Mouse (Mus musculus) bone marrow, adult 2 months (tissue): ENCODE results near the gene Myf5. TPM values are rescaled to one million over a fixed set of nuclear protein-coding genes. Genes with fewer than 3 reads are reported as not detected.

Experiments
- H3K27ac ChIP-seq: fragments of 200-500 bp; 2 replicates; pipeline ENCODE4 v1.5.1; 2012; ENCODE audit warnings: low read depth, mild to moderate bottlenecking, control low read depth, inconsistent platforms, low read length; ENCODE audit not compliant: control insufficient read depth, poor library complexity, insufficient read depth
- H3K4me1 ChIP-seq: fragments of 200-500 bp; 2 replicates; pipeline ENCODE4 v1.6.1; 2011; ENCODE audit warnings: low read length; ENCODE audit not compliant: control insufficient read depth, insufficient read depth
- H3K4me3 ChIP-seq: fragments of 200-500 bp; replicated peaks from 2 replicates; pipeline ENCODE3; 2011; ENCODE audit warnings: mild to moderate bottlenecking, low read depth, low read length, control low read depth; ENCODE audit not compliant: control insufficient read depth
- CTCF ChIP-seq: fragments of 200-500 bp; IDR thresholded peaks from 2 replicates; pipeline ENCODE4 v1.5.1; 2011; ENCODE audit warnings: low read length, control low read depth; ENCODE audit not compliant: control insufficient read depth, insufficient read depth
- POLR2A ChIP-seq: fragments of 200-500 bp; IDR thresholded peaks from 2 replicates; pipeline ENCODE4 v1.6.1; 2011; ENCODE audit warnings: low read depth, mild to moderate bottlenecking, control low read depth, low read length, borderline replicate concordance; ENCODE audit not compliant: control insufficient read depth
- WGBS: fragments of 180-500 bp; shearing (Covaris S2); methylation state at CpG from one replicate; pipeline ENCODE4 v1.1.7; 2018; 5-methylcytosine and 5-hydroxymethylcytosine counted together
- polyA plus RNA-seq: library from polyadenylated mRNA; stranded (reverse); fragments of >200 nt; gene quantifications from 2 replicates; pipeline ENCODE4 v1.2.4, GENCODE M21; 2011; ENCODE audit warnings: low replicate concordance; ENCODE audit not compliant: missing spikeins, insufficient read depth, insufficient read length

The Myf5 gene
- polyA plus RNA-seq, 1 experiment: 1.7 TPM

DNA sequence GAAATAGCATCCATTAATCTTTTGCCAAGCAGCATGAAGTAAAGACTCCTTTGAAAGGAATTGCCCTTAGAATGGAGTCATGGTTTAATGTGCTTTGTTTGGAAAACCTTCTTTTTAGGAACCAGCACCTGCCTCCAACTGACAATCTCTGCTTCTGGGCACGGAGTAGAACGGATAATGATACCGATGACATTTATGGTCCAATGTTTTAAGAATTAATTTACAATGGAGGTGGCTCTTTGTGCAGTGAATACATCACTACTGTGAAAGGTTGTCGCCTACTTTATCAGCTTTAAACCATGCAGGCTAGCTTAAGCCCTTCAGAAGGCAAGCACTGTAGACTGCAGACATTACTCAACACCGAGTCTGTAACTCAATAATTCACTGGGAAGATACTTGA lies 14.2 kb downstream of the Myf5 start:
- TF ChIP-seq POLR2A: no peak
- TF ChIP-seq CTCF: no peak
- 85% methylated on average over 5 of the region's 5 CpGs for WGBS
- Histone ChIP-seq H3K4me3 (no peak overlapping the region), H3K4me1 (no peaks in the 10 kb centered on the region), H3K27ac (no peak overlapping the region)

DNA sequence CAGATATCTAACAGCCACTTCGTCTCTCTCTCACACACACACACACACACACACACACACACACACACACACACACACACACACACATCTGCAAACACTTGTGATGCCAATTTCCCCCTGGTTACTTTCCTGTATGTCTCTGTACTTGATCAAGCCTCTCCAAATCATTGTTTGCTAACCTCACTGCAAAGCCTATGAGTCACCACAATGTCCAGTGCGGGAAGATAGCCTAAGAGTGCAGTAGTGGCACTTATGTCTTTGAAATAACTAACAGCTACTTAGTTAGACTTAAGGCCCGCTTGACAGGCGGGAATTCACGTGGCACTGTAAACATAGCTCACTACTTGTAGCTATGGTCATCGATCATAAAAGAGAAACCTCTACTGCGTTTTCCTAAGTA lies 18.1 kb downstream of the Myf5 start:
- Histone ChIP-seq H3K27ac (no peak overlapping the region), H3K4me1 (no peaks in the 10 kb centered on the region), H3K4me3 (no peak overlapping the region)
- TF ChIP-seq CTCF (no peak), POLR2A (no peak)
- 80% methylated on average over 7 of the region's 7 CpGs for WGBS

DNA sequence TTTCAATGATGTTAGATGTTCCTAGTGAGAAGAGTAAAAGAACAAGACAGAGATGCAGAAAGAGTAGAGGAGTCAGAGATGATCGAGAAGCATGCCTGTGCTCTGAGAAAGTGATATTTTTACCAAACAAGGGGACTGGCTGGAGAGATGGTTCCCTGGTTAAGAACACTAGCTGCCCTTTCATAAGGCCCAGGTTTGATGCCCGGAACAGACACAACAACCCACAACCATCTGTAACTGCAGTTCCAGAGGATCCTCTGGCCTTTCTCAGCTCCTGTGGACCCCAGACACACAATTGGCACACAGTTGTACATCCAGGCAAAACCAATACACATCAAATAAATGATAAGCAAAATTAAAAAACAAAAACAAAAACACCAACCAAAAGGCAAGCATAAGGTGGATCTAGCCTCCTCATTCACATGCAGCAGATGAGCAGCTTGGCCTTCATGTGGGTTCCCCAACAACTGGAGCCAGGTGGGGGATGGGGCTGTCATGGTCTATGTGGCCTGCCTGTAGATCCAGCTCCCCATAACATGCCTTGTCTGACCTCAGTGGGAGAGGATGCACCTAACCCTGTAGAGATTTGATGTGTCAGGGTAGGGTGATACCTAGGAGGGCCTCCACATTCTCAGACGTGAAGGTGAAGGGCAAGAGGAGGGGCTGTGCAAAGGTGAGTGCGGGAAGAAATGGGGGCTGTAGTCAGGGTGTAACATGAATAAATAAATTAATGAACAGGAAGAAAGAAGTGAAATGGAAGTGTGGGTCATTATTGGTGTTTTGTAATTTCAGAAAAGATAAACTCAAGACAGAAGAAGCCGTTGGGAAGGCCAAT lies 36.2 kb downstream of the Myf5 start:
- no peak overlapping the region for H3K27ac ChIP-seq
- no peak overlapping the region for H3K4me3 ChIP-seq
- 72% methylated on average over 5 of the region's 5 CpGs for WGBS
- H3K4me1 ChIP-seq: no peaks in the 10 kb centered on the region
- TF ChIP-seq CTCF (no peak), POLR2A (no peak)

DNA sequence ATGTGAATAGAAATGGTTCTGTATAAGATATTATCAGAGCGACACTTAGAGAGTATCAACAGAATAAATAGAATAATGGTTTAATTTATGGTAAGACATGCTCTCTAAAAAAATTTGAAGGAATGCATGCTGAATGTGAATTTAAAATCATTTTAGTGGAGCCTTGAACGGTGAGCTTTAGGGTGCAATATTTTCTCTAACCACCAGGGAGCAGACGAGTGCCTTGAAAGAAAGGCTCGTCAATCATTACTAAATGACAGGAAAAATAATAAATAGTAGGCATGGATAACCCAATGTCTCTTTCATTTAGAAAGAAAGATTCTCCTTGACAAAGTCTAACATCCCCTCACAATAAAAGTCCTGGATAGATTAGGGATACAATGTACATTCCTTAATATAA lies 43.2 kb downstream of the Myf5 start:
- 15% methylated on average over 4 of the region's 4 CpGs for WGBS
- Histone ChIP-seq H3K4me3 (no peak overlapping the region), H3K4me1 (no peaks in the 10 kb centered on the region), H3K27ac (no peak overlapping the region)
- TF ChIP-seq POLR2A: no peak
- no peak for TF ChIP-seq CTCF

DNA sequence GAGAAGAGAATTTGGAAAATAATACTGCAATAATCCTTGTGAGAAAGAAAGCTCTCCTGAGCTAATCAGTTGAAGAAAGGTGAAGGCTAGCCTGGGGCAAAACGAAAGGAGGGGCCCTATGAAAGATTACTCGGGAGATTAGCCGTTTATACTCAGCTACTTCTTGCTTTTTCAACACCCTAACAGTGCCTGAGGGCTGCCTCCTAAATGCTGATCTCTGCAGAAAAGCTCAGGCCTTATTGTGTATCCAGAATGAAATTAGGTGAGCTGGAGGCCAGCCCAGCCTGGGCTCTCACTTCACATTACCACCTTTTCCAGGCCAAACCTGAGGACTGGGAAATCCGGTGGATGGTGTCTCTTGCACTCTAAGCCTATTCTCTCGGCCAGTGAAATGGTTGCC lies 49.0 kb downstream of the Myf5 start:
- no peaks in the 10 kb centered on the region for H3K4me1 ChIP-seq
- WGBS: 57% methylated on average over 5 of the region's 5 CpGs
- no peak overlapping the region for H3K27ac ChIP-seq
- no peak overlapping the region for H3K4me3 ChIP-seq
- no peak for TF ChIP-seq CTCF
- TF ChIP-seq POLR2A: no peak

Other genes with a start within 250 kb of the Myf5 start
- gene Lin7a, start 214.4 kb downstream of the Myf5 start, polyA plus RNA-seq: 0.65 TPM in 1 of 2 replicates, not detected in the other
- not detected in 2 replicates for gene Myf6, start 8.6 kb upstream of the Myf5 start, polyA plus RNA-seq
- not detected in 2 replicates for gene Ptprq, start 233.9 kb upstream of the Myf5 start, polyA plus RNA-seq